Mouse (Mus musculus) T-helper 17 cell (primary cell): ENCODE measurements around the gene Cldn15.

Source experiments
- in situ Hi-C, 2 experiments: fragments of 300-600 bp; cut with MboI, MseI; formaldehyde crosslinking; loops; 1 replicate in 1 of 2; 2 replicates in 1 of 2; pipeline ENCODE4 v1.15.1; 2025; ENCODE audit warnings: high pct_unique_total_duplicates in 2 of 2

Gene Cldn15

GRCm38 (mm10) chr5:136979762-136980161 lies 13.3 kb downstream of the Cldn15 start:
- in situ Hi-C loops = no loop called here

- in situ Hi-C loops = no loop called here
Measured at GRCm38 (mm10) chr5:136980974-136981373, 14.6 kb downstream of the Cldn15 start.

GRCm38 (mm10) chr5:136982338-136982930 lies 16.0 kb downstream of the Cldn15 start:
- in situ Hi-C loops = no loop called here

- in situ Hi-C loops = no loop called here
Measured at GRCm38 (mm10) chr5:136984828-136985227, 18.4 kb downstream of the Cldn15 start.

- in situ Hi-C loops = no loop called here
Measured at GRCm38 (mm10) chr5:136986695-136987137, 20.3 kb downstream of the Cldn15 start, which contains the start of gene Plod3. TSS of gene Plod3 (plus strand) at chr5:136987019.

- in situ Hi-C loops = no loop called here
Measured at GRCm38 (mm10) chr5:136987138-136987933, 20.9 kb downstream of the Cldn15 start.

- in situ Hi-C loops = no loop called here
Measured at GRCm38 (mm10) chr5:136987934-136988271, 21.5 kb downstream of the Cldn15 start, which contains the start of gene Znhit1. TSS of gene Znhit1 (minus strand) at chr5:136988021.

- in situ Hi-C loops = no loop called here
Measured at GRCm38 (mm10) chr5:136988420-136988819, 22.0 kb downstream of the Cldn15 start.

GRCm38 (mm10) chr5:136989801-136990200 lies 23.4 kb downstream of the Cldn15 start:
- in situ Hi-C loops = no loop called here

GRCm38 (mm10) chr5:136999449-136999848 lies 33.0 kb downstream of the Cldn15 start:
- in situ Hi-C loops = no loop called here

- in situ Hi-C loops = loop anchor here in 1 of 2 experiments (25.0 kb wide), 1 partner anchor 287 kb away; the partner anchor contains the start of genes Ache and Ufsp1
Measured at GRCm38 (mm10) chr5:137000612-137001011, 34.2 kb downstream of the Cldn15 start.

GRCm38 (mm10) chr5:137007276-137007675 lies 40.9 kb downstream of the Cldn15 start:
- in situ Hi-C loops = loop anchor here in 1 of 2 experiments (25.0 kb wide), 1 partner anchor 280 kb away; the partner anchor contains the start of genes Ache and Ufsp1

GRCm38 (mm10) chr5:137009988-137010387 lies 43.6 kb downstream of the Cldn15 start:
- in situ Hi-C loops = loop anchor here (5.0 to 25.0 kb wide), 2 partner anchors 277 to 472 kb away; partner anchors contain the start of genes Ache (in 1 of the 2) and Ufsp1 (in 1 of the 2)

- in situ Hi-C loops = loop anchor here (5.0 to 25.0 kb wide), 2 partner anchors 275 to 470 kb away; partner anchors contain the start of genes Ache (in 1 of the 2) and Ufsp1 (in 1 of the 2)
Measured at GRCm38 (mm10) chr5:137012401-137012950, 46.1 kb downstream of the Cldn15 start.

- in situ Hi-C loops = loop anchor here in 1 of 2 experiments (25.0 kb wide), 1 partner anchor 271 kb away; the partner anchor contains the start of genes Ache and Ufsp1
Measured at GRCm38 (mm10) chr5:137015913-137016312, 49.5 kb downstream of the Cldn15 start.

- in situ Hi-C loops = loop anchor here in 1 of 2 experiments (5.0 to 25.0 kb wide), 2 partner anchors 97 to 263 kb away; partner anchors contain the start of genes Ache and Ufsp1
Measured at GRCm38 (mm10) chr5:137024318-137024717, 57.9 kb downstream of the Cldn15 start.

GRCm38 (mm10) chr5:137025132-137025531 lies 58.7 kb downstream of the Cldn15 start:
- in situ Hi-C loops = loop anchor here in 1 of 2 experiments (5.0 kb wide), 1 partner anchor 77 kb away; no protein-coding TSS in a partner anchor
